Mouse (Mus musculus): ENCODE data around the gene Sf3a1.
"Not testable (repeated sequence)": the region's sequence is repeated elsewhere in the genome, so short reads cannot be mapped to it uniquely, and the experiment has no call there.

The Sf3a1 gene

GRCm38 (mm10) chr11:4159808-4160708, at the start of gene Sf3a1, which contains the start of gene Ccdc157:
TSS of gene Sf3a1 (plus strand) at chr11:4160350.
TSS of gene Ccdc157 (minus strand) at chr11:4160293.
- DNase-seq (ENCODE audit: low read depth, low spot score) = peak; percentile 91

- no peak for DNase-seq (ENCODE audit: low read depth, low spot score)
Measured at GRCm38 (mm10) chr11:4112033-4112432, 48.1 kb upstream of the Sf3a1 start.

GRCm38 (mm10) chr11:4112861-4113260, 47.3 kb upstream of the Sf3a1 start:
- no peak for DNase-seq (ENCODE audit: low read depth, low spot score)

- no peak for DNase-seq (ENCODE audit: low read depth, low spot score)
Measured at GRCm38 (mm10) chr11:4113496-4113895, 46.7 kb upstream of the Sf3a1 start.

- no peak for DNase-seq (ENCODE audit: low read depth, low spot score)
Measured at GRCm38 (mm10) chr11:4113970-4114369, 46.2 kb upstream of the Sf3a1 start.

GRCm38 (mm10) chr11:4114541-4114940, 45.6 kb upstream of the Sf3a1 start:
- not testable (repeated sequence) for DNase-seq (ENCODE audit: low read depth, low spot score)

GRCm38 (mm10) chr11:4115407-4115806, 44.7 kb upstream of the Sf3a1 start:
- no peak for DNase-seq (ENCODE audit: low read depth, low spot score)

- DNase-seq (ENCODE audit: low read depth, low spot score) = no peak
Measured at GRCm38 (mm10) chr11:4116458-4117141, 43.5 kb upstream of the Sf3a1 start.

- no peak for DNase-seq (ENCODE audit: low read depth, low spot score)
Measured at GRCm38 (mm10) chr11:4117372-4118071, 42.6 kb upstream of the Sf3a1 start.

GRCm38 (mm10) chr11:4118081-4118921, 41.8 kb upstream of the Sf3a1 start:
- no peak for DNase-seq (ENCODE audit: low read depth, low spot score)

GRCm38 (mm10) chr11:4119635-4120034, 40.5 kb upstream of the Sf3a1 start:
- DNase-seq (ENCODE audit: low read depth, low spot score) = no peak

- DNase-seq (ENCODE audit: low read depth, low spot score) = no peak
Measured at GRCm38 (mm10) chr11:4121691-4122090, 38.5 kb upstream of the Sf3a1 start.

- no peak for DNase-seq (ENCODE audit: low read depth, low spot score)
Measured at GRCm38 (mm10) chr11:4122226-4122625, 37.9 kb upstream of the Sf3a1 start.

- no peak for DNase-seq (ENCODE audit: low read depth, low spot score)
Measured at GRCm38 (mm10) chr11:4122742-4123579, 37.2 kb upstream of the Sf3a1 start, which contains the start of gene Sec14l2. TSS of gene Sec14l2 (minus strand) at chr11:4123415.

- no peak for DNase-seq (ENCODE audit: low read depth, low spot score)
Measured at GRCm38 (mm10) chr11:4123922-4124321, 36.2 kb upstream of the Sf3a1 start.

- no peak for DNase-seq (ENCODE audit: low read depth, low spot score)
Measured at GRCm38 (mm10) chr11:4127059-4127458, 33.1 kb upstream of the Sf3a1 start.

- DNase-seq (ENCODE audit: low read depth, low spot score) = not testable (repeated sequence)
Measured at GRCm38 (mm10) chr11:4128461-4128860, 31.7 kb upstream of the Sf3a1 start.

GRCm38 (mm10) chr11:4133450-4133849, 26.7 kb upstream of the Sf3a1 start:
- DNase-seq (ENCODE audit: low read depth, low spot score) = no peak

- no peak for DNase-seq (ENCODE audit: low read depth, low spot score)
Measured at GRCm38 (mm10) chr11:4134400-4134799, 25.8 kb upstream of the Sf3a1 start.
